Mouse (Mus musculus): ENCODE data around the gene Stac. TPM values are rescaled to one million over a fixed set of nuclear protein-coding genes. Genes with fewer than 3 reads are reported as not detected.

Stac gene
- total RNA-seq, 2 experiments from 2014 or later = 0.81 to 1.9 TPM

DNA sequence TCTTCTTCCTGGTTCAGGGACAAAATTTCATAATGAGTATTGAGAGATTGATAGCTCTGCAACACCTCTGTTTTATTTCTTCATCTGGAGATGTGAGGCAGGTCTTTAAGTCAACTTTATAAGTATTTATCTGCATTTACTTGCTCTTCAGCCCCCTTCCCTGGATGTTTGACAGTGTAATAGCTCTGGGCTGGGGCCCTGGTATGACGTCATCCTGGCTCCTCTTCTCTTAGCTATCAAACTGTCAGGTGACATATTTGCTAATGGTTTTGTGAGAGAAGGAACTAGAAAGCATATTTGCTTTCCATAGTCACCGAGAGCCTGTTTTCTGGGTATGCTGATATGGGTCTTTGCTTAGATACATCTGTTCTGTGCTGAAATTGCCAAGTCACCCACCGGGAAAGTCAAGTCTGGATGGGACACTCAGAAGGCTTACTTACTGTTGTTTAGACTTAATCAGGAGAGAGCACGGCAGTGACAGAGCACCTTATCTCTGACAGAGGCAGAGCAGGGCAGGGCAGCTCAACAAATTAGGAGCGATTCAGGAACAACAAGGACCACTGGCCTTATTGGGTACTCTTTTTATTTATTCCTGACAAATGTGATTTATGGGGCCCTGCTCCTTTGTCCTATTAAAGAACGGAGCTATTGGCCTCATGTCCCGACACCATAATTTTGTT is 155.3 kb downstream of the Stac start:
- intact Hi-C loops (cut with DNase I) = no loop called here
- DNase-seq (ENCODE audit: low spot score in 2 of 2) = no peak

- no peak for DNase-seq (ENCODE audit: low spot score in 2 of 2)
- intact Hi-C loops (cut with DNase I) = no loop called here
Measured at GRCm38 (mm10) chr9:111523871-111524270, 166.3 kb downstream of the Stac start.

DNA sequence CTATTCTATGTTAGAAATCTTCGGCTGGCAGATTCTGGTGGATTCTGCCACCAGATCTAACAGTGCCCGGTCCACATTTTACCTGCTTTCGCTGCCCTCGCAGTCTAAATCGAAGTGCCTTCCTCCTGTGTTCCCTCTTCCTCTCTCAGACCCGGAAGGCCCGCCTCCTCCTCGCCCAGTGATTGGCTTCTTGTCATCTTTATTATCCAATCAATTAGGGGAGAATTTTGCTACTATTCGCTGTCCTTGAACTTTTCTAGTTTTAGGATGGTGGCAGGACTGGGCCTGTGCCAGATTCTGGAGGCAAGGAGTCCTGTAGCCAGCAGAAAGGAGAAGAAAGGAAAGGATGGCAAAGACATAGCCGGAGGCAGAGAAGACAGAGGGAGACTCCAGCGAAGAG is 167.0 kb downstream of the Stac start:
- DNase-seq (ENCODE audit: low spot score in 2 of 2) = no peak
- intact Hi-C loops (cut with DNase I) = no loop called here

- no peak for DNase-seq (ENCODE audit: low spot score in 2 of 2)
- intact Hi-C loops (cut with DNase I) = no loop called here
Measured at GRCm38 (mm10) chr9:111522226-111522625, 167.9 kb downstream of the Stac start.

GRCm38 (mm10) chr9:111515536-111515935 is 174.6 kb downstream of the Stac start:
- DNase-seq (ENCODE audit: low spot score in 2 of 2) = no peak
- intact Hi-C loops (cut with DNase I) = no loop called here

DNA sequence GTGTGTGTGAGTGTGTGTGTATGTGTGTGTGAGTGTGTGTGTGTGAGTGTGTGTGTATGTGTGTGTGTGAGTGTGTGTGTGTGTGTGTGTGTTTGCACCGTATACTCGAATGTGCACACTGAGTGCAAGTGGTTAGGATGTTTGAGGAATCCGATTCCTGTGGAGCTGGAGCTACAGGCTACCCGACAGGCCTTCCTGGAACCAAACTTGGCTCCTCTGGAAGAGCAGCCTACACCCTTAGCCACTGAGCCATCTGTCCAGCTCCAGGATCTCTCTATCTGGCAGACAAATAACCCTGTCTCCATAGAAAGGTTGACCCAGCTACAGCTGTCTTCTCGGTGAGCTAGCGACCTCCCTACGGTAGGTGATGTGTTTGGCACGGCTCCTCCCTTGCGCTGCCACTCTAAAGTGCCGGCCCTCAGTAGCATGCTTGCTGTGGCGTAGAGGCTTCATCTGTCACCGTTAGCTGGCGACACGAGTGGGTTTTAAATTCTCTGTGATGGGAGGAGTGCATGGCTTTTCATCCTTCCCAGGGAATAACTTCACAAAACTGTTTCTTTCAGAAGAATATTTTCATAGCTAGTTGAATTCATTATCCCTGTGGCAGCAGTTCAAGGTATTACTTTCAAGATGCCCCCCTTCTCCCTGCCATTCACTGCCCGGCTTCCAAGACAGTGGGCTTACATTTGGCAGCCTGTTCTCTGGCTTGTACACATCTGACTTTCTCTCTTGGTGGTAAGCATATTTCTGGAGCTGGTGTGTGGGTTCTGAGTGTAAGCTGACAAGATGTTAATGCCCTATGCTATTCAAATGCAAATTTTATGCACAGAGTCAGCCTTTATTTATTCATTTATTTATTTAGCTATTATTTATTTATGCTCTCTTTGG is 175.3 kb downstream of the Stac start:
- DNase-seq (ENCODE audit: low spot score in 2 of 2) = peak in 1 of 2 experiments; percentile 18
- intact Hi-C loops (cut with DNase I) = no loop called here
